Mouse (Mus musculus): Measurements from ENCODE around the gene Drd5.

- TF ChIP-seq CTCF (IDR thresholded peaks at IDR 0.05; ENCODE audit: borderline replicate concordance, insufficient read depth, low read length) (no peak), POLR2A (IDR thresholded peaks at IDR 0.05; ENCODE audit: low read depth, low read length) (no peak)
Measured at GRCm38 (mm10) chr5:38365521-38365920, 46.4 kb downstream of the Drd5 start.
